Mouse (Mus musculus): ENCODE data around the gene Scgb1b11. TPM values are rescaled to one million over a fixed set of nuclear protein-coding genes. Genes with fewer than 3 reads are reported as not detected.

The Scgb1b11 gene
- polyA plus RNA-seq (2014; fragmentation: Illumina TruSeq; extraction: RNeasy Lipid Tissue Mini Kit (QIAGEN cat#74804); ENCODE audit: insufficient read depth, low read depth, low replicate concordance), result not detected

GRCm38 (mm10) chr7:32222540-32222939 is at the start of gene Scgb1b11:
TSS of gene Scgb1b11 (plus strand) at chr7:32222840.

DNA sequence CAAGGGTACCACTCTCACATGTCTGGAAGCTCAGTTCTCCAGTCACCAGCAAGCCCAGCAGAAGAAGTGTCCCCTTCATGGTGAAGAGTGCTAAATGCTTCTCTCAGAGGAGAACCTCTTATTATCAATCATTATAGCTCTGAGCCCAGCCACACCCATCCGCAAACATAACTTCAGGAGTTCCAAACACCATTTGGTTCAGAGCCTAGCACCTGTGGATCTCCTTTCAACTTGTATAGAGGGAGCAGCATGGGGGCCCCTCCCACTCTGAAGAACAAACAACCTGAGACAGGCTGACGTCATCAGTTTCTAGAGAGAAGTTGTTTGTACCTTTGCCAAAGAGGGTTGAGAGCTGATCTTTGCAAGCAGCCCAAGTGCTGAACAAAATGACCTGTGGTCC is 11.6 kb upstream of the Scgb1b11 start, which contains the start of gene Scgb2b11:
Scgb2b11 (minus strand) TSS at position 101 of the 400 bp plus-strand sequence.

Other genes with a start within 250 kb of the Scgb1b11 start
- not detected for gene Scgb1b10, start 122.0 kb upstream of the Scgb1b11 start, polyA plus RNA-seq (2014; fragmentation: Illumina TruSeq; extraction: RNeasy Lipid Tissue Mini Kit (QIAGEN cat#74804); ENCODE audit: insufficient read depth, low read depth, low replicate concordance)
- gene Scgb2b11, start 11.7 kb upstream of the Scgb1b11 start, polyA plus RNA-seq (2014; fragmentation: Illumina TruSeq; extraction: RNeasy Lipid Tissue Mini Kit (QIAGEN cat#74804); ENCODE audit: insufficient read depth, low read depth, low replicate concordance), result not detected
- not detected for gene Scgb2b12, start 104.4 kb downstream of the Scgb1b11 start, polyA plus RNA-seq (2014; fragmentation: Illumina TruSeq; extraction: RNeasy Lipid Tissue Mini Kit (QIAGEN cat#74804); ENCODE audit: insufficient read depth, low read depth, low replicate concordance)
- gene Scgb1b12, start 111.3 kb downstream of the Scgb1b11 start, polyA plus RNA-seq (2014; fragmentation: Illumina TruSeq; extraction: RNeasy Lipid Tissue Mini Kit (QIAGEN cat#74804); ENCODE audit: insufficient read depth, low read depth, low replicate concordance), result not detected
- not detected for gene Scgb1b29, start 218.7 kb downstream of the Scgb1b11 start, polyA plus RNA-seq (2014; fragmentation: Illumina TruSeq; extraction: RNeasy Lipid Tissue Mini Kit (QIAGEN cat#74804); ENCODE audit: insufficient read depth, low read depth, low replicate concordance)